ENCODE assay signal across 10 mouse cellular contexts in the genomic region with DNA sequence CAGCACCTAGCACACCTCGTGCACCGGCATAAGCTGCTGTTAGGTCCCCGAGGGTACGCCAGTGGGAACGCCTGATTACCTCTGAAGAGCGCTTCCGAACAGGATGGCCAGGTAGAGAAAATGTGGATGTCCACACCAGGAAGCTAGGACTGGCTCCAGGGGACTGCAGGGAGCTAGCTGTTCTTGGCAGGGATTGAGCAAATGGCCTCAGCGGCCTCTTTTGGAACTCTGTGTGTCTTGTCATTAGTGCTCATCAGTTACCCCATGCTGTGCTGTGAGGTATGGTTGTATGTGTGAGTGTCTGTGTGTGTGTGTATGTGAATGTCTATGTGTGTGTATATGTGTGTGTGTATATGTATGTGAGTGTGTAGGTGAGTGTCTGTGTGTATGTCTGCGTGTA. TPM values are rescaled to one million over a fixed set of nuclear protein-coding genes. Genes with fewer than 3 reads are reported as not detected.
DNase-seq lines count a peak whose midpoint lies in the region; ATAC-seq lines count a peak whose summit lies in the region.
"Had no signal": no experiment of that assay in that cellular context is flagged by ENCODE, and none has a peak within 500 bp of the region (broad histone marks: within the 10 kb centered on the region; RNA-seq: fewer than 3 reads in every experiment).

No protein-coding gene starts in this region.

- DNase-seq in cerebellum, adult 18-20 months: peak; percentile 71 to 73
- peak; percentile 75 to 77 for DNase-seq in cerebellum, postnatal 25 days
- DNase-seq in adipocyte (ENCODE audit: low spot score): no peak
- no peak for DNase-seq in thymus, postnatal 36 days
- DNase-seq in kidney, postnatal 36 days: no peak
- DNase-seq in embryo, embryonic 11 days: no peak
- DNase-seq: gastrocnemius, postnatal 14 days; kidney, postnatal 14 days had no signal

- H3K9me3 ChIP-seq in hindbrain, embryonic 12.5 days (replicated peaks): no peaks in the 10 kb centered on the region
- no peaks in the 10 kb centered on the region for H3K9me3 ChIP-seq in midbrain, embryonic 13.5 days

- H3K27me3 ChIP-seq in hindbrain, embryonic 12.5 days: no peaks in the 10 kb centered on the region
- no peaks in the 10 kb centered on the region for H3K27me3 ChIP-seq in midbrain, embryonic 13.5 days

- H3K36me3 ChIP-seq in hindbrain, embryonic 12.5 days: no peaks in the 10 kb centered on the region
- H3K36me3 ChIP-seq in midbrain, embryonic 13.5 days: no peaks in the 10 kb centered on the region

- no peak for ATAC-seq in hindbrain, embryonic 12.5 days (ENCODE audit: low FRiP score)
- no peak for ATAC-seq in midbrain, embryonic 13.5 days

- peak overlapping the region; percentile 85 for H3K4me2 ChIP-seq in hindbrain, embryonic 12.5 days (replicated peaks)
- H3K4me2 ChIP-seq in midbrain, embryonic 13.5 days (replicated peaks): peak overlapping the region; percentile 87

- 79% methylated on average over 9 of the region's 9 CpGs for WGBS in hindbrain, embryonic 12.5 days
- WGBS in midbrain, embryonic 13.5 days: 79% methylated on average over 9 of the region's 9 CpGs

- H3K4me1 ChIP-seq in hindbrain, embryonic 12.5 days: peaks cover 52% of the 10 kb centered on the region
- peaks cover 50% of the 10 kb centered on the region for H3K4me1 ChIP-seq in midbrain, embryonic 13.5 days (replicated peaks)

- H3K9ac ChIP-seq in hindbrain, embryonic 12.5 days: peak overlapping the region; percentile 100
- H3K9ac ChIP-seq in midbrain, embryonic 13.5 days (replicated peaks): peak overlapping the region; percentile 98

- H3K27ac ChIP-seq in hindbrain, embryonic 12.5 days: no peak overlapping the region
- no peak overlapping the region for H3K27ac ChIP-seq in midbrain, embryonic 13.5 days

- peak overlapping the region; percentile 96 for H3K4me3 ChIP-seq in hindbrain, embryonic 12.5 days
- H3K4me3 ChIP-seq in midbrain, embryonic 13.5 days (replicated peaks): peak overlapping the region; percentile 96

RNA-seq across cellular contexts. Expression of a gene that starts 1.8 kb away (rescaled TPM):
- polyA plus RNA-seq in hindbrain, embryonic 12.5 days (2016; fragmentation: Nextera tagmentation; extraction: Ambion mirVana): 12.0 and 12.2 TPM in 2 replicates
- polyA plus RNA-seq in midbrain, embryonic 13.5 days (2015; fragmentation: Nextera tagmentation; extraction: Ambion mirVana): 11.4 and 12.3 TPM in 2 replicates

RNA-seq across cellular contexts. Expression of a gene that starts 42.4 kb away (rescaled TPM):
- 42.1 and 44.0 TPM in 2 replicates for polyA plus RNA-seq in hindbrain, embryonic 12.5 days (2016; fragmentation: Nextera tagmentation; extraction: Ambion mirVana)
- polyA plus RNA-seq in midbrain, embryonic 13.5 days (2015; fragmentation: Nextera tagmentation; extraction: Ambion mirVana): 41.1 and 43.0 TPM in 2 replicates

RNA-seq across cellular contexts. Expression of a gene that starts 58.5 kb away (rescaled TPM):
- 41.3 and 43.8 TPM in 2 replicates for polyA plus RNA-seq in hindbrain, embryonic 12.5 days (2016; fragmentation: Nextera tagmentation; extraction: Ambion mirVana)
- polyA plus RNA-seq in midbrain, embryonic 13.5 days (2015; fragmentation: Nextera tagmentation; extraction: Ambion mirVana): 42.2 and 43.8 TPM in 2 replicates

Comparison
In these comparisons a context has a peak if more than half of its experiments do, and no peak if none do; other contexts are left out.
1. DNase-seq: peak in cerebellum, adult 18-20 months (2 of 2) and cerebellum, postnatal 25 days (2 of 2); none in adipocyte (single experiment), thymus, postnatal 36 days (0 of 2), kidney, postnatal 36 days (0 of 2) and embryo, embryonic 11 days (single experiment).